Mouse (Mus musculus) embryonic fibroblast, embryonic 13.5 days (primary cell): ENCODE results near the gene Batf3.

Source experiments
- CTCF ChIP-seq: IDR thresholded peaks from 2 replicates; pipeline ENCODE4 v1.5.1; 2011; ENCODE audit warnings: mild to moderate bottlenecking, control low read depth, low read length, moderate library complexity, borderline replicate concordance; ENCODE audit not compliant: insufficient read depth
- POLR2A ChIP-seq: IDR thresholded peaks from 2 replicates; pipeline ENCODE4 v1.6.1; 2011; ENCODE audit warnings: low read depth, mild to moderate bottlenecking, control low read depth, low read length, moderate library complexity

DNA sequence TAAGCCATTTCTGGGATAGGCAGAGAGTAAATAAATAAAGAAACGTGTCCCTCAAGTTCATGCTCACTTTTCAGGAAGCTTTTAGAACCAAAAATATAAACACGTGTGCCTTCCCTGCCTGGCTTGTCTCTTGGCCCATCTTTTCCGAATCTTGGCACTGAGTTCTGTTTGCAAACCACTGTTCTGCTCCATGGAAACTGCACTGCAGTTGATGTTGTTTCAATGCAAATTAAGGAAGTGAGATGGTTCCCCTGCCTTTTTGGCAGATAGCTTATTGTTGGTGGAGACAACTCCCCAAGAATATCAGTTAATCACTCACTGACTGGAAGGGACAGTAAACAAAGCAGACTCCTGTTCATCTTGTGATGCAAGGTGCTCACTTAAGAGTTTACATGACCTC lies 25.1 kb downstream of the Batf3 start:
- TF ChIP-seq CTCF (no peak), POLR2A (no peak)
